Mouse (Mus musculus): ENCODE measurements at regions not wholly inside any gene's neighbourhood (a gene's known extent, or its start where the extent isn't known, plus 50 kb on each side); places are given as distances from the start of the nearest gene placed in this dataset.
A peak's percentile ranks its signal among the peaks of the same experiment; 100 is the strongest.

DNA sequence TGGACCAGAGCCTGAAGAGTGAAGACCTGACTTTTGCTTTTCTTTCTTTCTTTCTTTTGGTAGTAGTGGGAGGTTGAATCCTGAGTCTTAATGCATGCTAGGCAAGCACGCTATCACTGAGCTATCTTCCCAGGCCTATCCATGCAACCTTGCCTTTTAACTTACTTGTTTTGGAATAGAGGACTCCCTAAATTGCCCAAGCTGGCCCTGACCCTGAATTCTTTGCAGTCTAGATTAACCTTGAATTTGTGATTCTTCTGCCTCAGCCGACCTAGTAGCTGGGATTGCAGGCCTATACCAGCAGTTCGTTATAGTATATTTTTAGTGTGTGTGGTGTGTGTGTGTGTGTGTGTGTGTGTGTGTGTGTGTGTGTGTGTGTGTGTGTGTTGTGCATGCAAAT, 183.1 kb downstream of the Gm12728 start:
- DNase-seq, result no peak

GRCm38 (mm10) chr4:105973769-105974397, 184.2 kb downstream of the Gm12728 start:
- DNase-seq, result no peak

GRCm38 (mm10) chr4:105974948-105975347, 185.3 kb downstream of the Gm12728 start:
- peak; percentile 19 for DNase-seq

DNA sequence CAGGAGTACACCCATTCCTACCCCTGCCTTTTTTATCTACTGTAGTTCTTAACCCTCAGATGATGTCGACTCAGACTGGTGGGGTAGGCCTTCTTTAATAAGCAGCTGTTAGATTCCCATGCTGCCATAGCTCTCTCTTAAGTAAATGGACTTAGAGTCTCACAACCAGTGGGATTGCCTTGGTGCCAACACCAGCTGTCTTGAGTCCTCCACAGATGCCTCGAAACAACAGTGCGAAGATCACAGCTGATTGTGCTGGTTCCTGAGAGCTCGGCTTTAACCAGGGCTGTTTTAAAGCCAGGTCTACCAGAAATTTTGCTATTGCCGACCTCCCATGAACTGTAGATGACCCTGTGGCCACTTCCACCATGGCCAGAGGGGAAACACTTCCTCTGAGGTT, 189.4 kb downstream of the Gm12728 start:
- DNase-seq, result no peak

- peak; percentile 24 for DNase-seq
Measured at GRCm38 (mm10) chr4:105983018-105983417, 193.3 kb downstream of the Gm12728 start.

GRCm38 (mm10) chr4:105987963-105988602, 198.4 kb downstream of the Gm12728 start:
- peak; percentile 70 for DNase-seq

DNA sequence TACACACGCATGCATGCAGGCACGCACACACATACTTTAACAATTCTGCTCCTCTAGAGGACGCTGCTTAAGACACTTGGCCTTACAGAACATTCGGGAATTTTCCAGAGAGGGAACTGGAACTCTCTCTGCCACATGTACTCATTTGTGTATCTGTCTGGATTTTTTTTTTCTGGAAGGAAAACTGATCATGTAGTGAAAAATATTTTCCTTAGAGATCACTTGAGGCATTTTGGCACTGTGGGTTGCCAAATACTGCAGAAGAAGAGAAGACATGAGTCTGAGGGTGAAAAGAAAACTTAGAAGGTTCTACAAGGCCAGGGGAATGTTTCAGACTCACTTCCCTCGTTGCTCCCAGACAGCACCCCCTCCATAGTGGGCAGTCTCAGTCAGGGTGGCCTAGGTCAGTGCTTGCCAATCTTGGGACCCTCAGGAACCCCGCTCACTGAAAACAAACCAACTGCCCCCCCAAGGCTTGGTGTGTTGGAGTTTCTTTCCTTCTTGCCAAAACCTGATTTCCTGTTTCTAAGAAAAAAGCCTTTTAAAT, 203.0 kb downstream of the Gm12728 start:
- DNase-seq, result peak; percentile 47

GRCm38 (mm10) chr4:105994390-105994798, 204.7 kb downstream of the Gm12728 start:
- peak; percentile 20 for DNase-seq

DNA sequence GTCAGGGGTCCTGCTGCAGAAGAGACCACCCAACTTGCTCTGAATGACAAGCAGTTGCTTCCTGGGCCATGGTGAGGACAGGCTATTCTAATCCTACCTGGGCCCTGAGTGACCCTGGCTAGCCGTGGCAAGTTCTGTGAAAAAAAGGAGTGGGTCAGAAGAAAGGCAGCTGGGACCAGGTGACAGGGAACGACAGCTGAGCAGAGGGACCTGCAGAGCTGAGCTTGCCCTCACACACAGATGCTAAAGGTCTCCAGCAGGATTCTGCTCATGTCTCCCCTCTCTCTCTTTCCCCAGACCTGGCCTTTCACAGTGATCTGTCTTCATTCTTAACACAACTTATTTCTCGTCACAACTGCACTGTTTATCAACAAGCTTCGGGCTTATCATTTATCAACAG, 206.4 kb downstream of the Gm12728 start:
- DNase-seq, result no peak

- peak; percentile 49 for DNase-seq
Measured at GRCm38 (mm10) chr4:105996893-105997630, 207.4 kb downstream of the Gm12728 start.

GRCm38 (mm10) chr4:106002516-106002915, 212.8 kb downstream of the Gm12728 start:
- DNase-seq, result no peak

DNA sequence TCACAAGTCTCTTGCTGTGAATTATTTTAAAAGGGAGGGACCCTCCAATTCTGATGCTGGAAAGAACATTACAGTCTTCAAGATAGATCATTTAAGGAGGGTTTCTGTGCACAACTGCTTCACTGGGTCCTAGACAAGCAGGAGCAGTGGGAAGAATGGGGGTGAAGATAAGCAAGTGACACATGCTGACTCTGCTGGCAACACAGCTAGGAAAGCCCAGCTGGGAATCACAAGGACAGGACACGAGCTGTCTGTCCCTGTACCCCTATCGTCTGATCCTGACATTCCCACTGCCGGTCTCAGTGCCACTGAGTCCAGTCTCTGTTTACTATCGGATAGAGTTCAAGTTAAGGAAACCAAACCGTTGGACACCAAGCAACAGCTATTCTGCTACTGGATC, 216.3 kb downstream of the Gm12728 start:
- no peak for DNase-seq

- no peak for DNase-seq
Measured at GRCm38 (mm10) chr4:106007334-106008190, 217.9 kb downstream of the Gm12728 start.

GRCm38 (mm10) chr4:106017065-106017646, 227.5 kb downstream of the Gm12728 start:
- peak; percentile 6 for DNase-seq

GRCm38 (mm10) chr4:106018936-106019335, 229.3 kb downstream of the Gm12728 start:
- no peak for DNase-seq

DNA sequence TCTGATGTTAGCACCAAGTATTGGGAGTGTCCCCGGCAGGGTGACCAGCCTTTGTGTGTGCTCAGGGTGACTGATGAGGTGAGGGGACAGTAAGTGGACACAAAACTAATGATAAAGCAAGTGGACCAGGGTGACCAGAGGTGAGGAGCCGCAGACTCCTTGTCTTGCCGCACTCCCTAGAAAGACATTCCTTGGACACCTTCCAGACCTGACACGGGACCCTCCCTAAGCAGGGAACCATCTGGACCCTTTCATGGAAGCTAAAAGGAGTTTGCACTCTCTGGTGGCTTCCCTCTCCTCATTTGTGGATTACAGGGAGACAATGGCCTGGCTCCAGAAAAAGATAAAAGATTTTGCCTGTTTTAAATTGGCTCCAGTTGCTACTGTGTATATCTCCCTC, 230.7 kb downstream of the Gm12728 start:
- DNase-seq, result peak; percentile 18

GRCm38 (mm10) chr4:106024591-106024990, 234.9 kb downstream of the Gm12728 start:
- no peak for DNase-seq

GRCm38 (mm10) chr4:106025966-106026637, 236.4 kb downstream of the Gm12728 start:
- peak; percentile 34 for DNase-seq

GRCm38 (mm10) chr4:106040376-106040775, 250.7 kb downstream of the Gm12728 start:
- no peak for DNase-seq

- no peak for DNase-seq
Measured at GRCm38 (mm10) chr4:106042456-106042855, 252.8 kb downstream of the Gm12728 start.

GRCm38 (mm10) chr4:106043661-106044060, 254.0 kb downstream of the Gm12728 start:
- no peak for DNase-seq

DNA sequence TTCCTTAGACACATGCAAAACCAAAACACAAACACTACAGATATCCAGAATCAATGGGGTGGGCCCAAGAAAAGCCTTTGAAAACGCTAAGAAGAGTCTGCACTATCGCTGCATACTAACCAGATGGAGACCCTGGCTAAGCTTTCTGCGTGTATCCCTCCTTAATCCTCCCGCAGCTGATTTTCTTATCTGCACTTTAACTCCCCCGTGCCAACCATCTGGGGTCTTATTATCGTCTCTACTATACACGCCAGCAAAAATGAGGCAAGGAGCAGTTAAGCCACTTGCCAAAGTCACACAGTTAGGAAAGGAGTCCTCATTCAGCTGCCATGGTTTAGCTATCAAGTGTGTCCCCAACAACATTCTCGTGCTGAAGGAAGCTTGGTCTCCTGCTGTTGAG, 258.4 kb downstream of the Gm12728 start:
- no peak for DNase-seq

All from lung, postnatal 10 days (tissue).